Mouse (Mus musculus): Measurements from ENCODE around the gene Serinc2.

The Serinc2 gene

GRCm38 (mm10) chr4:130274346-130275015 is 4.5 kb downstream of the Serinc2 start:
- Histone ChIP-seq H3K27me3 (ENCODE audit: insufficient read depth, low read length) (peaks cover 90% of the 10 kb centered on the region), H3K4me1 (replicated peaks; ENCODE audit: low read depth, low read length) (peaks cover 17% of the 10 kb centered on the region), H3K9me3 (ENCODE audit: low read length) (no peaks in the 10 kb centered on the region), H3K4me3 (replicated peaks; ENCODE audit: low read length) (peak overlapping the region; percentile 84), H3K36me3 (ENCODE audit: insufficient read depth, low read length) (no peaks in the 10 kb centered on the region)
- no peak for TF ChIP-seq NANOG (IDR thresholded peaks at IDR 0.05; ENCODE audit: borderline replicate concordance, low read length)
- TF ChIP-seq CTCF (conservative IDR thresholded peaks at IDR 0.05; ENCODE audit: low read length) = no peak
- no peak for TF ChIP-seq POU5F1 (IDR thresholded peaks at IDR 0.05; ENCODE audit: borderline replicate concordance, low read length)

GRCm38 (mm10) chr4:130273698-130274345 is 5.2 kb downstream of the Serinc2 start:
- Histone ChIP-seq H3K27me3 (ENCODE audit: insufficient read depth, low read length) (peaks cover 88% of the 10 kb centered on the region), H3K4me1 (replicated peaks; ENCODE audit: low read depth, low read length) (peaks cover 17% of the 10 kb centered on the region), H3K9me3 (ENCODE audit: low read length) (no peaks in the 10 kb centered on the region), H3K36me3 (ENCODE audit: insufficient read depth, low read length) (no peaks in the 10 kb centered on the region), H3K4me3 (replicated peaks; ENCODE audit: low read length) (peak overlapping the region; percentile 84)
- no peak for TF ChIP-seq POU5F1 (IDR thresholded peaks at IDR 0.05; ENCODE audit: borderline replicate concordance, low read length)
- TF ChIP-seq NANOG (IDR thresholded peaks at IDR 0.05; ENCODE audit: borderline replicate concordance, low read length) = no peak
- TF ChIP-seq CTCF (conservative IDR thresholded peaks at IDR 0.05; ENCODE audit: low read length) = no peak

- H3K9me3 ChIP-seq (ENCODE audit: low read length) = no peaks in the 10 kb centered on the region
- H3K27me3 ChIP-seq (ENCODE audit: insufficient read depth, low read length) = peaks cover 62% of the 10 kb centered on the region
- TF ChIP-seq POU5F1 (IDR thresholded peaks at IDR 0.05; ENCODE audit: borderline replicate concordance, low read length) (no peak), CTCF (conservative IDR thresholded peaks at IDR 0.05; ENCODE audit: low read length) (no peak), NANOG (IDR thresholded peaks at IDR 0.05; ENCODE audit: borderline replicate concordance, low read length) (no peak)
- no peaks in the 10 kb centered on the region for H3K36me3 ChIP-seq (ENCODE audit: insufficient read depth, low read length)
- peaks cover 41% of the 10 kb centered on the region for H3K4me1 ChIP-seq (replicated peaks; ENCODE audit: low read depth, low read length)
- H3K4me3 ChIP-seq (replicated peaks; ENCODE audit: low read length) = no peak overlapping the region
These were observed 8.2 kb downstream of the Serinc2 start for GRCm38 (mm10) chr4:130270611-130271347.

- Histone ChIP-seq H3K27me3 (ENCODE audit: insufficient read depth, low read length) (peaks cover 55% of the 10 kb centered on the region), H3K36me3 (ENCODE audit: insufficient read depth, low read length) (no peaks in the 10 kb centered on the region), H3K4me3 (replicated peaks; ENCODE audit: low read length) (no peak overlapping the region), H3K4me1 (replicated peaks; ENCODE audit: low read depth, low read length) (peaks cover 44% of the 10 kb centered on the region), H3K9me3 (ENCODE audit: low read length) (no peaks in the 10 kb centered on the region)
- TF ChIP-seq CTCF (conservative IDR thresholded peaks at IDR 0.05; ENCODE audit: low read length) = no peak
- TF ChIP-seq NANOG (IDR thresholded peaks at IDR 0.05; ENCODE audit: borderline replicate concordance, low read length) = no peak
- TF ChIP-seq POU5F1 (IDR thresholded peaks at IDR 0.05; ENCODE audit: borderline replicate concordance, low read length) = no peak
These were observed 8.9 kb downstream of the Serinc2 start for GRCm38 (mm10) chr4:130270089-130270488.

- Histone ChIP-seq H3K27me3 (ENCODE audit: insufficient read depth, low read length) (peaks cover 49% of the 10 kb centered on the region), H3K4me3 (replicated peaks; ENCODE audit: low read length) (no peak overlapping the region), H3K9me3 (ENCODE audit: low read length) (no peaks in the 10 kb centered on the region), H3K36me3 (ENCODE audit: insufficient read depth, low read length) (no peaks in the 10 kb centered on the region), H3K4me1 (replicated peaks; ENCODE audit: low read depth, low read length) (peaks cover 46% of the 10 kb centered on the region)
- no peak for TF ChIP-seq POU5F1 (IDR thresholded peaks at IDR 0.05; ENCODE audit: borderline replicate concordance, low read length)
- TF ChIP-seq CTCF (conservative IDR thresholded peaks at IDR 0.05; ENCODE audit: low read length) = no peak
- no peak for TF ChIP-seq NANOG (IDR thresholded peaks at IDR 0.05; ENCODE audit: borderline replicate concordance, low read length)
These were observed 10.3 kb downstream of the Serinc2 start for GRCm38 (mm10) chr4:130268736-130269135.

- Histone ChIP-seq H3K27me3 (ENCODE audit: insufficient read depth, low read length) (peaks cover 39% of the 10 kb centered on the region), H3K4me3 (replicated peaks; ENCODE audit: low read length) (peak overlapping the region; percentile 54), H3K36me3 (ENCODE audit: insufficient read depth, low read length) (no peaks in the 10 kb centered on the region), H3K4me1 (replicated peaks; ENCODE audit: low read depth, low read length) (peaks cover 47% of the 10 kb centered on the region), H3K9me3 (ENCODE audit: low read length) (no peaks in the 10 kb centered on the region)
- no peak for TF ChIP-seq NANOG (IDR thresholded peaks at IDR 0.05; ENCODE audit: borderline replicate concordance, low read length)
- no peak for TF ChIP-seq CTCF (conservative IDR thresholded peaks at IDR 0.05; ENCODE audit: low read length)
- no peak for TF ChIP-seq POU5F1 (IDR thresholded peaks at IDR 0.05; ENCODE audit: borderline replicate concordance, low read length)
These were observed 11.9 kb downstream of the Serinc2 start for GRCm38 (mm10) chr4:130267069-130267468.

- Histone ChIP-seq H3K27me3 (ENCODE audit: insufficient read depth, low read length) (peaks cover 34% of the 10 kb centered on the region), H3K9me3 (ENCODE audit: low read length) (no peaks in the 10 kb centered on the region), H3K4me3 (replicated peaks; ENCODE audit: low read length) (peak overlapping the region; percentile 54), H3K36me3 (ENCODE audit: insufficient read depth, low read length) (no peaks in the 10 kb centered on the region), H3K4me1 (replicated peaks; ENCODE audit: low read depth, low read length) (peaks cover 47% of the 10 kb centered on the region)
- TF ChIP-seq POU5F1 (IDR thresholded peaks at IDR 0.05; ENCODE audit: borderline replicate concordance, low read length) (no peak), CTCF (conservative IDR thresholded peaks at IDR 0.05; ENCODE audit: low read length) (no peak), NANOG (IDR thresholded peaks at IDR 0.05; ENCODE audit: borderline replicate concordance, low read length) (no peak)
These were observed 12.4 kb downstream of the Serinc2 start for GRCm38 (mm10) chr4:130266601-130267000.

- Histone ChIP-seq H3K4me1 (replicated peaks; ENCODE audit: low read depth, low read length) (peaks cover 47% of the 10 kb centered on the region), H3K36me3 (ENCODE audit: insufficient read depth, low read length) (no peaks in the 10 kb centered on the region), H3K4me3 (replicated peaks; ENCODE audit: low read length) (peak overlapping the region; percentile 55; the same call in 1 of the 2 replicates), H3K27me3 (ENCODE audit: insufficient read depth, low read length) (peaks cover 20% of the 10 kb centered on the region), H3K9me3 (ENCODE audit: low read length) (no peaks in the 10 kb centered on the region)
- TF ChIP-seq CTCF (conservative IDR thresholded peaks at IDR 0.05; ENCODE audit: low read length) (peak; percentile 85), NANOG (IDR thresholded peaks at IDR 0.05; ENCODE audit: borderline replicate concordance, low read length) (no peak)
These were observed 14.2 kb downstream of the Serinc2 start for GRCm38 (mm10) chr4:130264698-130265349.
